In genomic region chr2:30501701-30502100, GRCm38 (mm10) we compare ENCODE assay signal across 35 mouse cellular contexts. TPM values are rescaled to one million over a fixed set of nuclear protein-coding genes. Genes with fewer than 3 reads are reported as not detected.
"Had no signal": no experiment of that assay in that cellular context is flagged by ENCODE, and none has a peak within 500 bp of the region (broad histone marks: within the 10 kb centered on the region; RNA-seq: fewer than 3 reads in every experiment).

No protein-coding gene starts in this region.

- DNase-seq: heart, postnatal 10 days; heart, postnatal 14 days; heart, postnatal 36 days; heart, postnatal 4 days; kidney, adult 11 months; kidney, adult 18-20 months; kidney, adult 2 months; kidney, adult 8-10 months; kidney, adult 9 months; kidney, postnatal 10 days; kidney, postnatal 14 days; kidney, postnatal 25 days; kidney, postnatal 36 days; kidney, postnatal 4 days; layer of hippocampus, adult 9-11 months; layer of hippocampus, postnatal 36 days had no signal

- H3K4me1 ChIP-seq: hindbrain, embryonic 12.5 days had no signal

- ATAC-seq: hindbrain, embryonic 16.5 days; hindbrain, postnatal 0 days; inflammation-experienced regulatory T-cells, adult 6 months; intestine, embryonic 15.5 days; intestine, embryonic 16.5 days; intestine, postnatal 0 days had no signal

- H3K4me3 ChIP-seq: heart, embryonic 10.5 days; heart, embryonic 12.5 days; heart, embryonic 13.5 days; heart, embryonic 15.5 days; hindbrain, embryonic 10.5 days; hindbrain, embryonic 12.5 days; hindbrain, embryonic 13.5 days; hindbrain, embryonic 15.5 days; intestine, embryonic 15.5 days; kidney, embryonic 15.5 days; left cerebral cortex, adult 2 months had no signal

- H3K27me3 ChIP-seq: heart, embryonic 12.5 days; heart, embryonic 13.5 days; heart, embryonic 15.5 days; hindbrain, embryonic 12.5 days; hindbrain, embryonic 13.5 days; hindbrain, embryonic 15.5 days; intestine, embryonic 15.5 days; kidney, embryonic 15.5 days had no signal

- H3K4me2 ChIP-seq: heart, embryonic 11.5 days; heart, embryonic 12.5 days; heart, embryonic 13.5 days; heart, embryonic 15.5 days; hindbrain, embryonic 12.5 days; hindbrain, embryonic 13.5 days; hindbrain, embryonic 14.5 days; hindbrain, embryonic 15.5 days; intestine, embryonic 15.5 days; kidney, embryonic 15.5 days had no signal

- H3K27ac ChIP-seq: heart, embryonic 10.5 days; heart, embryonic 13.5 days; heart, embryonic 15.5 days; hindbrain, embryonic 10.5 days; hindbrain, embryonic 12.5 days; hindbrain, embryonic 13.5 days; hindbrain, embryonic 14.5 days; hindbrain, embryonic 15.5 days; hindbrain, postnatal 0 days; intestine, embryonic 15.5 days; kidney, embryonic 15.5 days; kidney, postnatal 0 days; left cerebral cortex, adult 2 months had no signal

- H3K9ac ChIP-seq: heart, embryonic 12.5 days; heart, embryonic 13.5 days; heart, embryonic 15.5 days; hindbrain, embryonic 12.5 days; hindbrain, embryonic 13.5 days; hindbrain, embryonic 14.5 days; hindbrain, embryonic 15.5 days; intestine, embryonic 15.5 days; kidney, embryonic 15.5 days had no signal

- H3K9me3 ChIP-seq: heart, embryonic 10.5 days; heart, embryonic 12.5 days; heart, embryonic 13.5 days; heart, embryonic 15.5 days; hindbrain, embryonic 10.5 days; hindbrain, embryonic 12.5 days; hindbrain, embryonic 13.5 days; hindbrain, embryonic 15.5 days; intestine, embryonic 15.5 days; kidney, embryonic 15.5 days had no signal

- H3K36me3 ChIP-seq: heart, embryonic 10.5 days; heart, embryonic 12.5 days; heart, embryonic 13.5 days; heart, embryonic 15.5 days; hindbrain, embryonic 10.5 days; hindbrain, embryonic 12.5 days; hindbrain, embryonic 13.5 days; hindbrain, embryonic 15.5 days; intestine, embryonic 15.5 days; kidney, embryonic 15.5 days had no signal

RNA-seq across cellular contexts. Expression of gene Ier5l, which starts 27.7 kb away (rescaled TPM):
- polyA plus RNA-seq: inflammation-experienced regulatory T-cells, adult 6 months had no signal
